Mouse (Mus musculus) central nervous system, embryonic 18 days (tissue): ENCODE data around the gene Kcnc2. TPM values are rescaled to one million over a fixed set of nuclear protein-coding genes. Genes with fewer than 3 reads are reported as not detected.

Source experiments
- polyA plus RNA-seq: library from polyadenylated mRNA; depleted of rRNA; stranded (reverse); fragments of >200 nt; gene quantifications from 2 replicates; pipeline ENCODE4 v1.2.3, GENCODE M21; 2012; rRNA removed

Gene Kcnc2
- 17.0 and 17.1 TPM in 2 replicates for polyA plus RNA-seq

GRCm38 (mm10) chr10:112270887-112271802 lies at the start of gene Kcnc2:
Gene Kcnc2, plus strand, starts transcription at chr10:112271121.

Other genes with a start within 250 kb of the Kcnc2 start
- 0.09 and 0.12 TPM in 2 replicates for gene Glipr1l1, start 210.9 kb upstream of the Kcnc2 start, polyA plus RNA-seq
- gene Glipr1l2, start 187.8 kb upstream of the Kcnc2 start, polyA plus RNA-seq: not detected in 2 replicates
- gene Glipr1l3, start 110.8 kb upstream of the Kcnc2 start, polyA plus RNA-seq: 0.19 and 0.25 TPM in 2 replicates
- gene Caps2, start 107.5 kb upstream of the Kcnc2 start, polyA plus RNA-seq: 0.41 and 0.63 TPM in 2 replicates